Mouse (Mus musculus) MEL (cell line): ENCODE measurements around the gene Scin. TPM values are rescaled to one million over a fixed set of nuclear protein-coding genes. Genes with fewer than 3 reads are reported as not detected.

Experiments
- DNase-seq: peaks from one replicate; pipeline ENCODE4 v3.0.0; 2011; ENCODE audit warnings: low read depth, low spot score
- H3K27ac ChIP-seq: 2 replicates; pipeline ENCODE4 v1.5.1; 2012; ENCODE audit warnings: low read depth, mild to moderate bottlenecking, control low read depth, low read length, moderate library complexity; ENCODE audit not compliant: control insufficient read depth
- H3K27me3 ChIP-seq, 2 experiments: fragments of 150-350 bp in 1 of 2; sonication (generic) in 1 of 2; 2 replicates each; pipeline ENCODE4 v1.6.1; 2012; ENCODE audit warnings: low read length in 2 of 2, mild to moderate bottlenecking in 2 of 2, improper control_type of control experiment in 1 of 2, moderate library complexity in 1 of 2; ENCODE audit not compliant: insufficient read depth in 2 of 2, control insufficient read depth in 1 of 2
- H3K36me3 ChIP-seq, 2 experiments: 2 replicates each; pipeline ENCODE4 v1.6.1; 2012 to 2014; ENCODE audit warnings: low read length in 2 of 2, improper control_type of control experiment in 1 of 2, inconsistent platforms in 1 of 2, mild to moderate bottlenecking in 1 of 2; ENCODE audit not compliant: insufficient read depth in 2 of 2, control insufficient read depth in 1 of 2
- H3K4me1 ChIP-seq, 2 experiments: fragments of 150-350 bp in 1 of 2; sonication (generic) in 1 of 2; 2 replicates each; pipeline ENCODE4 v1.6.1; 2012; ENCODE audit warnings: low read length in 2 of 2, improper control_type of control experiment in 1 of 2, mild to moderate bottlenecking in 1 of 2; ENCODE audit not compliant: insufficient read depth in 2 of 2, control insufficient read depth in 1 of 2
- H3K4me3 ChIP-seq, 2 experiments: fragments of 150-350 bp in 1 of 2; sonication (generic) in 1 of 2; 2 replicates each; pipeline ENCODE4 v1.5.1; 2012; ENCODE audit warnings: low read depth in 2 of 2, low read length in 2 of 2, mild to moderate bottlenecking in 2 of 2, moderate library complexity in 2 of 2, control low read depth in 1 of 2, improper control_type of control experiment in 1 of 2; ENCODE audit not compliant: control insufficient read depth in 1 of 2, insufficient read depth in 1 of 2
- H3K79me2 ChIP-seq: 2 replicates; pipeline ENCODE4 v1.6.1; 2012; ENCODE audit warnings: mild to moderate bottlenecking, low read length, moderate library complexity; ENCODE audit not compliant: control insufficient read depth, poor library complexity, insufficient read depth
- H3K9ac ChIP-seq: 2 replicates; pipeline ENCODE4 v1.6.1; 2012; ENCODE audit warnings: low read depth, mild to moderate bottlenecking, control low read depth, low read length, moderate library complexity; ENCODE audit not compliant: control insufficient read depth, poor library complexity, severe bottlenecking
- H3K9me3 ChIP-seq: fragments of 150-350 bp; sonication (generic); replicated peaks from 2 replicates; pipeline ENCODE4 v1.6.1; 2012; ENCODE audit warnings: mild to moderate bottlenecking, low read length, improper control_type of control experiment, moderate library complexity; ENCODE audit not compliant: insufficient read depth
- CHD1 ChIP-seq: IDR thresholded peaks from 2 replicates; pipeline ENCODE4 v1.6.1; 2012; ENCODE audit warnings: low read depth, mild to moderate bottlenecking, inconsistent platforms, low read length, improper control_type of control experiment
- CHD2 ChIP-seq: IDR thresholded peaks from 2 replicates; pipeline ENCODE4 v1.6.1; 2011; ENCODE audit warnings: low read length, improper control_type of control experiment
- CTCF ChIP-seq, 3 experiments: IDR thresholded peaks in 2 of 3; conservative IDR thresholded peaks in 1 of 3; 2 replicates each; pipeline ENCODE4 v1.5.1; 2011 to 2012; ENCODE audit warnings: low read length in 3 of 3, low read depth in 2 of 3, mild to moderate bottlenecking in 2 of 3, improper control_type of control experiment in 1 of 3, inconsistent platforms in 1 of 3, mixed read lengths in 1 of 3, moderate library complexity in 1 of 3; ENCODE audit not compliant: control insufficient read depth in 1 of 3, insufficient read depth in 1 of 3, poor library complexity in 1 of 3, severe bottlenecking in 1 of 3
- E2F4 ChIP-seq: IDR thresholded peaks from 2 replicates; pipeline ENCODE4 v1.6.1; 2011; ENCODE audit warnings: low read depth, low read length, improper control_type of control experiment, borderline replicate concordance
- ELF1 ChIP-seq: IDR thresholded peaks from 2 replicates; pipeline ENCODE4 v1.6.1; 2014; ENCODE audit warnings: low read depth, mild to moderate bottlenecking, inconsistent platforms, low read length, improper control_type of control experiment, moderate library complexity
- EP300 ChIP-seq, 2 experiments: IDR thresholded peaks; 2 replicates each; pipeline ENCODE4 v1.6.1; 2011; ENCODE audit warnings: improper control_type of control experiment in 2 of 2, low read length in 2 of 2, low read depth in 1 of 2, mild to moderate bottlenecking in 1 of 2
- GATA1 ChIP-seq: IDR thresholded peaks from 2 replicates; pipeline ENCODE4 v1.6.1; 2011; ENCODE audit warnings: low read depth, low read length, improper control_type of control experiment
- JUND ChIP-seq: IDR thresholded peaks from 2 replicates; pipeline ENCODE4 v1.6.1; 2011; ENCODE audit warnings: low read depth, mild to moderate bottlenecking, improper control_type of control experiment, low read length
- MAFK ChIP-seq: IDR thresholded peaks from 2 replicates; pipeline ENCODE4 v1.6.1; 2011; ENCODE audit warnings: low read depth, mild to moderate bottlenecking, low read length, improper control_type of control experiment, borderline replicate concordance
- MEF2A ChIP-seq: IDR thresholded peaks from 2 replicates; pipeline ENCODE4 v1.6.1; 2014; ENCODE audit warnings: low read depth, mild to moderate bottlenecking, inconsistent platforms, low read length, improper control_type of control experiment; ENCODE audit not compliant: poor library complexity, insufficient replicate concordance, severe bottlenecking; ENCODE audit errors: extremely low read depth
- MXI1 ChIP-seq: IDR thresholded peaks from 2 replicates; pipeline ENCODE4 v1.6.1; 2011; ENCODE audit warnings: mild to moderate bottlenecking, low read depth, low read length, improper control_type of control experiment
- MYC ChIP-seq: IDR thresholded peaks from 2 replicates; pipeline ENCODE4 v1.6.1; 2011; ENCODE audit warnings: low read depth, mild to moderate bottlenecking, low read length, improper control_type of control experiment, moderate library complexity
- NRF1 ChIP-seq: IDR thresholded peaks from 2 replicates; pipeline ENCODE4 v1.6.1; 2014; ENCODE audit warnings: low read depth, mild to moderate bottlenecking, inconsistent platforms, low read length, improper control_type of control experiment, moderate library complexity; ENCODE audit not compliant: poor library complexity, insufficient read depth, severe bottlenecking
- POLR2A ChIP-seq, 2 experiments: IDR thresholded peaks; 2 replicates each; pipeline ENCODE4 v1.6.1; 2011 to 2012; ENCODE audit warnings: low read length in 2 of 2, mild to moderate bottlenecking in 2 of 2, control low read depth in 1 of 2, improper control_type of control experiment in 1 of 2, low read depth in 1 of 2, moderate library complexity in 1 of 2; ENCODE audit not compliant: control insufficient read depth in 1 of 2, insufficient read depth in 1 of 2, poor library complexity in 1 of 2
- POLR2AphosphoS5 ChIP-seq: IDR thresholded peaks from 2 replicates; pipeline ENCODE4 v1.6.1; 2012; ENCODE audit warnings: low read depth, borderline replicate concordance, mild to moderate bottlenecking, inconsistent platforms, low read length, moderate library complexity, mixed read lengths
- RAD21 ChIP-seq: IDR thresholded peaks from 2 replicates; pipeline ENCODE4 v1.6.1; 2011; ENCODE audit warnings: mild to moderate bottlenecking, low read depth, low read length, improper control_type of control experiment
- RCOR1 ChIP-seq: IDR thresholded peaks from 2 replicates; pipeline ENCODE4 v1.6.1; 2012; ENCODE audit warnings: low read depth, mild to moderate bottlenecking, inconsistent platforms, low read length, improper control_type of control experiment
- SMC3 ChIP-seq: IDR thresholded peaks from 2 replicates; pipeline ENCODE4 v1.6.1; 2011; ENCODE audit warnings: low read depth, low read length, improper control_type of control experiment
- TAL1 ChIP-seq: IDR thresholded peaks from 2 replicates; pipeline ENCODE4 v1.6.1; 2012; ENCODE audit warnings: mild to moderate bottlenecking, inconsistent platforms, low read length, moderate library complexity, mixed read lengths
- TCF12 ChIP-seq: IDR thresholded peaks from 2 replicates; pipeline ENCODE4 v1.6.1; 2014; ENCODE audit warnings: low read depth, mild to moderate bottlenecking, inconsistent platforms, low read length, improper control_type of control experiment, moderate library complexity
- ZC3H11A ChIP-seq: IDR thresholded peaks from 2 replicates; pipeline ENCODE4 v1.6.1; 2012; ENCODE audit warnings: low read depth, mild to moderate bottlenecking, inconsistent platforms, low read length, improper control_type of control experiment
- ZMIZ1 ChIP-seq: IDR thresholded peaks from 2 replicates; pipeline ENCODE4 v1.6.1; 2012; ENCODE audit warnings: low read depth, mild to moderate bottlenecking, inconsistent platforms, low read length, improper control_type of control experiment, moderate library complexity
- polyA plus RNA-seq, 2 experiments: library from polyadenylated mRNA; stranded (reverse) in 1 of 2; unstranded in 1 of 2; fragments of >175 nt in 1 of 2; fragments of >200 nt in 1 of 2; gene quantifications; 2 replicates each; pipeline versions ENCODE4 v1.2.1 to v1.2.4; 2012; ENCODE audit warnings: low replicate concordance in 2 of 2, low read depth in 1 of 2; ENCODE audit not compliant: insufficient read length in 2 of 2, insufficient read depth in 1 of 2, missing spikeins in 1 of 2
- total RNA-seq: library from RNA; depleted of rRNA; stranded (reverse); fragments of 300-350 nt; gene quantifications from 2 replicates; pipeline ENCODE4 v1.2.3, GENCODE M21; 2012

Gene Scin
- total and polyA plus RNA-seq, 3 experiments = 0.03 to 0.04 TPM; not detected in 1

- TF ChIP-seq GATA1 (peak; percentile 55), POLR2A (IDR thresholded peaks at IDR 0.05; ENCODE audit: control insufficient read depth in 1 of 2, insufficient read depth in 1 of 2, low read depth in 1 of 2, low read length in 2 of 2, poor library complexity in 1 of 2) (no peak), ZMIZ1 (no peak), CHD2 (no peak)
Observed at GRCm38 (mm10) chr12:40082453-40083238, 51.4 kb downstream of the Scin start (continued).

- H3K4me3 ChIP-seq = no peak overlapping the region
- no peak for DNase-seq
- peaks cover 0 to 5% of the 10 kb centered on the region in 2 experiments; a peak in 2 of 4 replicates for H3K4me1 ChIP-seq
- no peaks in the 10 kb centered on the region for H3K9me3 ChIP-seq
- TF ChIP-seq E2F4 = no peak
- no peak for TF ChIP-seq TAL1
- TF ChIP-seq POLR2A (IDR thresholded peaks at IDR 0.05; ENCODE audit: control insufficient read depth in 1 of 2, insufficient read depth in 1 of 2, low read depth in 1 of 2, low read length in 2 of 2, poor library complexity in 1 of 2) = no peak
- no peak for TF ChIP-seq MEF2A
- TF ChIP-seq MYC = no peak
- no peak for TF ChIP-seq ELF1
- no peak for TF ChIP-seq TCF12
- no peak for TF ChIP-seq CTCF (IDR thresholded peaks at IDR 0.05 in 2 of 3, conservative IDR thresholded peaks at IDR 0.05 in 1 of 3; ENCODE audit: control insufficient read depth in 1 of 3, insufficient read depth in 1 of 3, low read depth in 2 of 3, low read length in 3 of 3, poor library complexity in 1 of 3, severe bottlenecking in 1 of 3)
- TF ChIP-seq NRF1 = no peak
- no peak for TF ChIP-seq CHD2
- no peak for TF ChIP-seq RCOR1
- no peak for TF ChIP-seq GATA1
- no peak for TF ChIP-seq MXI1
- TF ChIP-seq EP300 (IDR thresholded peaks at IDR 0.05; ENCODE audit: low read depth in 1 of 2, low read length in 2 of 2) = no peak
- peaks cover 0 to 6% of the 10 kb centered on the region in 2 experiments; a peak in 2 of 4 replicates for H3K36me3 ChIP-seq
- no peaks in the 10 kb centered on the region for H3K79me2 ChIP-seq
- peaks cover 2 to 4% of the 10 kb centered on the region in 2 experiments; a peak in 3 of 4 replicates for H3K27me3 ChIP-seq
- no peak overlapping the region for H3K9ac ChIP-seq
- H3K27ac ChIP-seq = no peak overlapping the region
Observed at GRCm38 (mm10) chr12:40082048-40082447, 52.0 kb downstream of the Scin start.

GRCm38 (mm10) chr12:40073660-40074059 is 60.4 kb downstream of the Scin start:
- peak; percentile 35 for DNase-seq

More at GRCm38 (mm10) chr12:40073660-40074059, 60.4 kb downstream of the Scin start:
- H3K27ac ChIP-seq = no peak overlapping the region
- no peaks in the 10 kb centered on the region for H3K79me2 ChIP-seq
- peaks cover 4 to 6% of the 10 kb centered on the region in 2 experiments for H3K27me3 ChIP-seq
- H3K9me3 ChIP-seq = no peaks in the 10 kb centered on the region
- no peak overlapping the region for H3K4me3 ChIP-seq
- H3K4me1 ChIP-seq = no peaks in the 10 kb centered on the region
- TF ChIP-seq SMC3 (peak; percentile 73), NRF1 (no peak), JUND (no peak), MXI1 (no peak), ZC3H11A (peak; percentile 59), MAFK (no peak), CTCF (IDR thresholded peaks at IDR 0.05 in 2 of 3, conservative IDR thresholded peaks at IDR 0.05 in 1 of 3; ENCODE audit: control insufficient read depth in 1 of 3, insufficient read depth in 1 of 3, low read depth in 2 of 3, low read length in 3 of 3, poor library complexity in 1 of 3, severe bottlenecking in 1 of 3) (peak in 1 of 3 experiments; percentile 53; a peak in 2 of 6 replicates), RAD21 (peak; percentile 74), CHD1 (no peak), POLR2AphosphoS5 (no peak), EP300 (IDR thresholded peaks at IDR 0.05; ENCODE audit: low read depth in 1 of 2, low read length in 2 of 2) (no peak)
- no peaks in the 10 kb centered on the region for H3K36me3 ChIP-seq
- H3K9ac ChIP-seq = no peak overlapping the region
